Mouse (Mus musculus): Measurements from ENCODE around the gene Pdgfc.

DNA sequence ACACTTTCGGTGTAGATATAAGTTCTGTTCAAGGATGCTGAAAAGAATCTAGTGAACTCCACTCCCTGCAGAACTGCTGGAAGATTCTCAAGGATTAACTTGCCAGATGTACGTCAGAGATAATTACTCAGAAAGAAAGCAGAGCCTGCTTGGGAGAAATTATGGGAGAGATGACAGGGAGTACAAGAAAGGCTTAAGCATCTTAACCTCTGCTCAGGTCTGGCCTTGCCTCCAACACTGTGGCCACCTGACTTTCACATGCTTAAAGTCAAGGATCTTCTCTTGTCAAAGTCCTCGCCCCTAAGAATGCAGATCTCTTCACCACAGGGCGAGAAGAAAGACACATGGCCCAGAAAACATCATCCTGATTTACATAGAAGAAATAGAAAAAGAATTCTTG, 185.5 kb downstream of the Pdgfc start:
- TF ChIP-seq EP300 (optimal IDR thresholded peaks at IDR 0.05) (no peak), CTCF (IDR thresholded peaks at IDR 0.05; ENCODE audit: low read depth) (no peak)
